Mouse (Mus musculus) monocyte, adult 2 months (primary cell): ENCODE measurements around the gene Mroh8.
"Not testable (repeated sequence)": the region's sequence is repeated elsewhere in the genome, so short reads cannot be mapped to it uniquely, and the experiment has no call there.

Experiments
- DNase-seq, 2 experiments: peaks; one replicate each; pipeline ENCODE4 v3.0.0; 2022; ENCODE audit warnings: low spot score in 2 of 2, low read depth in 1 of 2

Gene Mroh8

DNA sequence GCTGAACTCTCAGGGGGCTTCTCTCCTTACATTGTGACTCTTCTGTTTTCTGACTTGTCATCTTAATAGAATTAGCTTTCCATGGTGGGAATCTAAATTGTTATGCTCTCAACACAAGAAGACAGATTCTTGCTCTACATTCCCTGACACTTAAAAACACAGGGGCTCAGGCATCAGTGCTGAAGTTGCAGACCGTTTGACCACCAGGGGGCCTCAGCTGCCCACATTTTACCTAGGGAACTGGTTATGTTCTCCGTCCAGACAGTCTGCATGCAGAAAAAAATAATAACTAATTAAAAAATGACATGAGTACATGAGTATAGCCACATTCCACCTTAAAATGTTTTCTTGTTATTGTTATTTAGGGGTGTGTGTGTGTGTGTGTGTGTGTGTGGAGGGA lies 12.7 kb upstream of the Mroh8 start:
- DNase-seq, result peak in 1 of 2 experiments; percentile 29

DNA sequence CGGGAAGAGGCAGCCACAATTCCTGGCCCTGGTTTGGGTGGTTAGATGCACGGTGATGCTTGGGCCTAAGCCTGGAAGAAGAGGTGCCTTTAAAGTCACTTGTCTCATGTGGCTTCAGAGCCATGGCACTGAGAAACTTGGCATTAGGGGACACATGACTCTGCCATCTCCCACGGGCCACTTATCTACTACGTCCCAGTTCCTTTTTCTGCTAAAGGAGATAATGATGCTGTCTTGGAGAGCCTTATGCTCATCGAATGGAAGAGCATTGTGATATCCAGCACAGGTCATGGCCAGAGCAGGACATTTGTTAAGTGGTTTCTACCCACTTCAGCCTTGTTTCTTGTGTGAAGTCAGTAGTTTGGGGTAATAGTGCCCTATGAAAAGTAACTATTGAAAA lies 9.6 kb upstream of the Mroh8 start:
- no peak for DNase-seq

DNA sequence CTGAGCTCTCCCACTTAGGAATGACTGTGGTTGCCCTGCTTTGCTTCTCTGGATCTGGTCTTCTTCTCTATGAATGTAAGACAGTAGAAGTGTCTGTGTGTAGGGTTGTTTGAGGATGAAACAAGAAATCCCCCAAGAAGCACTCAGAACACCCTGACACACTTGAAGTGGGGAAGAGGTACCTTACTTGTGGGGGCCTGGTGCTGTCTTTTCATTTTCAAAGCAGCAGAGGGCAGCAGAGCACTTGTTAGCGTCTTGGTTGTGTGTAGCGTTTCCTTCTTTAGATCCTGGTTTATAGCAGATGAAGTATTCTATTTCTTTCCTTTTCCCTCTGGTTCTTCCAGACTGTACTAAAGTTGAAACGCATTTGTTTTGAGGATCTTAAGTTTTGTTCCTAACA lies 8.2 kb upstream of the Mroh8 start:
- no peak for DNase-seq

DNA sequence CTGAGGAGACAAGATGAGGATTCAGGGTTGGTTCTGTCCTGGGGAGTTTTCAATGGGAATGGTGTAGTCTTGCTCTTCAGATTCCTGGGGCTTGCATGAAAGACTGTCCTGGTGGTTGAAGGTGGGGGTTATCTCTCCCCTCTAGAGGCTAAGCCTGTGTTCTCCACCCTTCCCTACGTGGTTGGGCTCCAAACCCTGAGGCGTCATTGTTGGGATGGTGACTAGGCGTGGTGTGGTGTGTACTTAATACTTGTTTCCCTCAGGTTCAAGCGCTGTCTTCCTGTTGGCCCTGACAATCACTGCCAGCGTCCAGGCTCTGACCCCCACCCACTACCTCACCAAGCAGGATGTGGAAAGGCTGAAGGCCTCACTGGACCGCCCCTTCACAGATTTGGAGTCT lies 4.0 kb upstream of the Mroh8 start:
- no peak for DNase-seq

DNA sequence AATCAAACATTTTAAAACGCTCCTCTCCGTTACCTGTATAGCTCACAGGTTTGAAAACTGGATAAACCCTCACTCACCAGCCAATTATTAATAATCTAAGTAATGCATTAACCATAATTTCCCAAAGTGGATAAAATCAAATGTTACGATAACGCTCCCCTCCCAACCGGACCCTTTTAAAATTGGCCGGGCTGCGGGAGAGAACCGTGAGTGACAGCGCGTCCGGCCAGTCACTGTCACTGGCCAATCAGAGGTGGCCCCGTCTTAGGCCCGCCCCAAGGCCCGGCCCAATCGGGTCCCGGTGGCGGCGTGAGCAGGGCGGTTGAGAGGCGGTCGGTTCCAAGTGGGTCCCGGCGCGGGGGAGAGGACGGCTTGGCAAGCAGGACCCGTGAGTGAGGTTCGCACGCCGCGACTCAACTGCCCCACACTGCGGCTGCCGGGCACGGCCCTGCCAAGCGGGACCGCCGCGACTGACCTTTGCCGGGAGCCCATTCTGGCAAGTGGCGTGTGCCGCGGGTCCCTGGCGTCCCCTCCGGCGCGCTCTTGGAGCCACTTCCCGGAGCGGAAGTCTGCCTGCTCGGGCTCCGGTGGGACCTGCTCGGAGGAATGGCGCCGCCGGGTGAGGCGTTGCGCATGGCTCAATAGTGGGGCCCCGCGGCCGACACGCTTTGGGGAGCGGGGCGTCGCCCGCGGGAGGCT lies 483 bp downstream of the Mroh8 start, which contains the start of gene Rpn2:
Gene Rpn2 (plus strand): TSS at position 301 of the 699 bp plus-strand sequence.
- DNase-seq, result peak; percentile 88 to 92

DNA sequence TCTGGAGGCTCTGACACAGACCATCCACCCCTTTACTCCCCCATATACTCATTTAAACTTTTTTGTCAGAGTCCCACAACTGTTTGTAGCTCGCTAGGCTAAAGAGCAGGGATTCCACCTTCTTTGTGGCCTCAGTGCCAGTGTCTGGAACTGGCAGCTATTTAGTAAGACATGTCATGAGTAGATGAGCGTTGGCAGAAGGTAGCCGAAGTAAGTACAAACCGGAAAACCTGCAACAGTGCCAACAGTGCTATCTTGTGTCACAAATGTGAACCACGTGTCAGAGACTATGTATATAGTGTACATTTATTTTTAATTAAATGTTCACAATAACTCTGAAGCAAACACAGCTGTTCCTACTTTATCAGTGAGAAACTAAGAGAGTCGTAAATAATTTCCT lies 15.5 kb downstream of the Mroh8 start:
- no peak for DNase-seq

DNA sequence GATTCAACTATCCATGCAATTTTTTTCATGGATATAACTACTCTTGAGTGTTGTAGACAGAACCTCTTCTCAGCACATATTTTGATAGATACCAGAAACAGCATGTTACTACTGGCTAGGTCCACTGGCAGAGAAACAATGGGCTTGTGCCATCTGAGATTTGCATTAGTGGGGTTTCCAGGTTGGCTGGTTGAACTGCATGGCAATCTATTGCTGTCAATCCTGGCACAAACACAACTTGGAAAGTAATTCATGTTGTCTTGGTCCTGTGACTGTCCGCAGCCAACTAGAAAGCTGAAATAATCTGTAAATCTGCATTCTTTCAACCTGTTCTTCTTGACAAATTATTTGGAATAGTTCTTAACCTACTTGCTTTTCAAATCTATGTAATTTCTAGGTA lies 16.2 kb downstream of the Mroh8 start:
- DNase-seq, result no peak

DNA sequence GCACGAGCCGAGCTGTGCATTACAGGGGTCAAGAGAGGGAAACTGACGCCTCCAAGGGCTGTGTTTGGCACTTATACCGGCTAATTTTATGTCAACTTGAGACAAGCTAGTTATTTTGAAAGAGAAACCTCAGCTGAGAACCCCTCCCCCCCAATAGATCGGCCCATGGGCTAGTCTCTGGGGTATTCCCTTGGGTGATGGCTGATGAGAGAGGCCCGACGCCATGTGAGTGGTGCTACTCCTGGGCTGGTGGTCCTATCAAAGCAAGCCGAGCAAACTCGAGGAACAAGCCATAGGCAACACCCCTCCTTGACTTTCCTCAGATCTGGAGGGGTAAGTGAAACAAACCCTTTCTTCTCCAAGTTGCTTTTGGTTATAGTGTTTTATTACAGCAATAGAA lies 16.8 kb downstream of the Mroh8 start:
- no peak for DNase-seq

DNA sequence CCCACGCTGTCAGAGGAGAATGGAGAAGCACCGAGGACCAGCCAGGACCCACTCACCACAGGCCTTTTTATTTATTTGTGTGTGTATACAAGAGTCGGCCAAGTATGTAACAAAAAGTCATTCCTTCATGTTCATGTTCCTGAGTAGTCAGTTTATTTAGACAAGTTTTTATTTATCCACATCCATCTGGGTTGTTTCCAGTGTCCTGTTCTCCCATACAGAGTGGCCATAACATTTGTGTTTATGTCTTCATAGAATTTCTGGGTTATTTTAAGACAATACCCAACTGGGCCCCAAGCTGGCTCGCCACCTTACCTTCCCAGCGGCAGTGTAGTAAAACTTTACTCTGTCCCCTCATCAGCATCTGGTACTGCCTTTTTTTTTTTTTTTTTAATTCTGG lies 17.4 kb downstream of the Mroh8 start:
- no peak for DNase-seq

DNA sequence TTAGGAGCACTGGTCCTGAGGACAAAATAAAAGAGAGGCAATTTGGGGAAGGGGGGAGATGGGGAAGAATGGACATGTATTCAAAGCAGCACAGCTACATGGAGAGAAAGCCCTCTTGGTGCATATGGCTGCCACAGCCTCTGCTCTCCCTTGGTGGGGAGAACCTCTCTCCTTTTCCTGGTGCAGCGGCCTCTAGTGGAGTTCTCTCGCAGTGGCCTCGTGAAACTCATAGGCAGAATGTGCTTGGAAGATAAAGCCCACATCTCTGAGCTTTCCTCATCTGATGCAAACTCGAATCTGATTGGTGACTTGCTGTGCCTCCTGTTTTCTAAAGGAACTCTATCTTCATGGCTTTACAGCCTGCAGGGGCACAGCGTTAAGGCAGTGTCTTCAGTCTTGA lies 19.6 kb downstream of the Mroh8 start:
- peak in 1 of 2 experiments; percentile 23 for DNase-seq

DNA sequence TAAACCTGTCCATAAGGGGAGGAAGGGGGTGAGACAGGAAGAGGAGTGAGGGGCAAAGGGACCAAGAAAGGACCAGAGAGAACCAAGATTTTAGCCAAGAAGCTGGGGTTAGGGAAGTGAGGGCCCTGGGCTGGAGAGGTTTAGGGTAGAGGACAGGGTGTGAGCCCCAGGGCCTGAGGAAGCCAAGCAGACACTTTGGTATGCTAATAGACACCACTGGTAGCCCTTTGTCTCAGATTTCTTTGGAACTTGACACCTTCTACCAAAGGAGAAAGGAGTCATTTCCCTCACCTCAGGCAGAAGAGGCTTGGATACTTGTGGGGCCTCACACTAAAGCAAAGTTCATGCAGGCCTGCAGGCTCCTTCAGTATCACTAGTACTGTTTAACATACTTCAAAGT lies 31.2 kb downstream of the Mroh8 start:
- no peak for DNase-seq

DNA sequence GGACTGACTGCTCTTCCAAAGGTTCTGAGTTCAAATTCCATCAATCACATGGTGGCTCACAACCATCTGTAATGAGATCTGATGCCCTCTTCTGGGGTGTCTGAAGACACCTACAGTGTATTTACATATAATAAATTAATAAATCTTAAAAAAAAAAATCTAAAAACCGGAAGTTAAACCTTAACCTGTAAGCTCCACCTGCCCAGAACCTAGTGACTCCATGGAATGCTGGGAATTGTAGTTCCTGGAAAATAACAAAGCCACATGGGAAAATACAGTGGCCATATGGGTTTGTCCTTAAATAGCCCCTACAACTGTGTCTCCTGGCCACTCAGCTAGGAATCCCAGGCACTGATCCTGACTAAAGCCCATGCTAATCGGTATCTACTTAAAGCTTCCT lies 33.7 kb downstream of the Mroh8 start:
- DNase-seq, result no peak

DNA sequence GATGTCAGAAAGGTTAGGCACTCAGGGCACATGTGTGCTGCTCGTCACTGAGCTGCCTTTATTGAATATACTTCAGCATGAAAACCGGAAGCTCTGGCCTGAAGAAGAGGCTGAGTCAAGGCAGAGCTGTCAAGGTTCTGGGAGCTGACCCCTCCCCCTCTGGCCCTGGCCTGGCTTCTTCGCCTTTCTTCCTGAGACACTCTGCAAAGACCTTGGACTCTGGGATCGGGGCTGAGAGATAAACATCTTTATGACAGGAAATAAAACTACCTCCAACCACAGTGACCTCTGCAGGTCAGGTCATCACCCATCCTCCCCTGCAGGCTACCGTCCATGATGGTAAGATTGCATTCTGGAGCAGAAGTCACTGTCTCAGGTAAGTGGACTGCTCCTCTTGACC lies 34.3 kb downstream of the Mroh8 start:
- DNase-seq, result no peak

DNA sequence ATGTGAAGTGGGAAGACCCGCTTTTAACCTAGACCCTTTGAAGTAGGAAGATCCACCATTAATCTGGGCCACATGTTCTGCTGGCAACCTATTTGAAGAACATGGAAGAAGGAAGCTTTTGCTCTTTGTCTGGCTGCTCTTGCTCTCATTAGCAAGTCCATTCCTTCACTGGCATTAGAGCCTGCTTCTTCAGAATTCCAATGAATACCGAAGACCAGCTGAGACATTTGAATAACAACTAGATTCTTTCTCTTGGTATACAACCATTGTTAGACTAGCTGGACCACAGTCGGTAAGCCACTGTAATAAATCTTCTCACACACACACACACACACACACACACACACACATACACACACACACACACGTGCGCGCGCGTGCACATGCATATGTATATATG lies 43.4 kb downstream of the Mroh8 start:
- DNase-seq, result no peak

DNA sequence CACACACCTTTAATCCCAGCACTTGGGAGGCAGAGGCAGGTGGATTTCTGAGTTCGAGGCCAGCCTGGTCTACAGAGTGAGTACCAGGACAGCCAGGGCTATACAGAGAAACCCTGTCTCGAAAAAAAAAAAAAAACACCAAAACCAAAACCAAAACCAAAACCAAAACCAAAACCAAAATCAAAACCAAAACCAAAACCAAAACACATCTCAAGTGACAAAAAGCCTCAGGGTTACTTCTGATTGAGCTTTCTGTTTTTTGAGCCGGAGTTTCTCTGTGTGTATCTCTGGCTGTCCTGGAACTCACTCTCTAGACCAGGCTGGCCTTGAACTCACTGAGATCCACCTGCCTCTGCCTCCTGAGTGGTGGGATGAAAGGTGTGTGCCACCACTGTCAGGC lies 57.4 kb downstream of the Mroh8 start:
- not testable (repeated sequence) for DNase-seq

DNA sequence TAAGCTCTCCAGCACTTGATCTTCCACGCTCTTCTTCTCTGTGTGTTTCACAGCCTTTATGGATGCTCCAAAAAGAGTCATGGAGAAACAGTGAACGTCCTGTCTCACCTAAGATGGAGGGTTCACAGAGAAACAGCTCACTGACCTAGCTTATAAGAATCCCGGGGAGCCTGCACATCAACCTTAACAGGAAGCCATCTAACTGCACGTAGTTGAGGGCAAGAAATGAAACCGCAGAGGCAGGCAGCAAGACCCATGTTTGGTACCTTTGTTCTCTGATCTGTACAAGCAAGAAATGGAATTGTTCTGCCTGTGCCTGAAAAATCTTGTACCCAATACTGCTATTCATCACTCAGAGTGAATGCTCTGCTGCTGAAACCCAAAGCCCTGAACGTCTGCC lies 59.2 kb downstream of the Mroh8 start:
- DNase-seq, result no peak

DNA sequence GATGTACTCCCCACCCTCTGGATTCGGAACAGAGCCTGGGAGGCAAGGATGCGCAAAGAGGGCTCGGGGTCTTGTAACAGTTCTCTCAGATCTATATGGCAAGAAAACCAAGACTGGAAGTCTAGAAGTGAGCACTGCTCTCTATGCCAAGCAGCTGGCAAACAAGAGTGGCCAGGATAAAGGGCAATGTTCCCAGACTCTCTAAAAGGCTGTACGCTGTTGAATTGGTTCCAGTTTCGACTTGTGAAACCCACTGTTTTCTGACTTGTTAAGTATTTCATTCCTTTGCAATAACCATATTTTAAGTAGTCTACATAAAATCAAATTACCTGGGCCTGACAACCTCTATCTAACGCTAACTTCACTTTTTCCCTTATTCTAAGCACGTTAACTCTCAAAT lies 67.6 kb downstream of the Mroh8 start:
- DNase-seq, result no peak

DNA sequence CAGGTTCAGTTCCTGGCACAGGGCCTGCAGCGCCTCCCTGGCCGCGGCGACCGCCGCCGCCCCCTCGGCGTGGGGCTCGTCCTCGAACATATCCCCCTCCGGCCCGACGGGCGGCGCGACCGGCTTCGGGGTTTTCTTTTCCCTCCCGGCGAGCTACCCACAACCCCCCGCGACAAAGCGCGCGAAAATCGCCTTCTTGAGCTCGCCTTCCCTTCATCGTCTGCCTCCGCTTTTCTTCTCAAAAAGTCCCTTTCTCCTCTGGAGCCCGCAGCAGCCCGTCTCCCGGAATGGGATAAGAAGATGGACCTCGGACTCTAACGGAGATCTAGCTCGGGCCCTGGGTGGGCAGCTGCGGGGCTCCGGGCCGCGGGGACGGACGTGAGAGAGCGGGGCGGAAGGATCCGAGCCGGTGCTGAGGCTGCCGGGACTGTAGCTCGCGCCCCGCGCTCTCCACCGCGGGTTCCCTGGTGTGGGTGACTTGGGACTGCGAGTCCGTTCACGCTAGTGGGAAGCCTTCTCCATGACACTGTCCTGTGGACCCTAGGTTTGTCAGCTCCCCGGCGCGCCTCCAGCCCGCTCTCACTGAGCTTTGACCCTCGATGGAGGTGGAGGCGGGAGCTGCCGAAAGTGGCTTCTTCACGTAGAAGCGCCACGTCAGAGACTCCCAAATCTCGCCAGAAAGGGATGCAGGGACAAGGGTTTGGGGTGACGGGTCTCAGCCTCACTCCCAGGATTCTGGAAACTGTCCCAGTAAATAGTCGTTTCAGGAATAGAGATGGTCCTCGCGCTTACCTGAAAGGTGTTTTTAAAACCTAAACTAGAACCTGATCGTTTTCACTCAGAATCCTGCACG lies 74.8 kb downstream of the Mroh8 start, which contains the start of gene Rbl1:
Gene Rbl1 (minus strand): TSS at position 169 of the 853 bp plus-strand sequence.
- DNase-seq, result peak; percentile 68 to 74

DNA sequence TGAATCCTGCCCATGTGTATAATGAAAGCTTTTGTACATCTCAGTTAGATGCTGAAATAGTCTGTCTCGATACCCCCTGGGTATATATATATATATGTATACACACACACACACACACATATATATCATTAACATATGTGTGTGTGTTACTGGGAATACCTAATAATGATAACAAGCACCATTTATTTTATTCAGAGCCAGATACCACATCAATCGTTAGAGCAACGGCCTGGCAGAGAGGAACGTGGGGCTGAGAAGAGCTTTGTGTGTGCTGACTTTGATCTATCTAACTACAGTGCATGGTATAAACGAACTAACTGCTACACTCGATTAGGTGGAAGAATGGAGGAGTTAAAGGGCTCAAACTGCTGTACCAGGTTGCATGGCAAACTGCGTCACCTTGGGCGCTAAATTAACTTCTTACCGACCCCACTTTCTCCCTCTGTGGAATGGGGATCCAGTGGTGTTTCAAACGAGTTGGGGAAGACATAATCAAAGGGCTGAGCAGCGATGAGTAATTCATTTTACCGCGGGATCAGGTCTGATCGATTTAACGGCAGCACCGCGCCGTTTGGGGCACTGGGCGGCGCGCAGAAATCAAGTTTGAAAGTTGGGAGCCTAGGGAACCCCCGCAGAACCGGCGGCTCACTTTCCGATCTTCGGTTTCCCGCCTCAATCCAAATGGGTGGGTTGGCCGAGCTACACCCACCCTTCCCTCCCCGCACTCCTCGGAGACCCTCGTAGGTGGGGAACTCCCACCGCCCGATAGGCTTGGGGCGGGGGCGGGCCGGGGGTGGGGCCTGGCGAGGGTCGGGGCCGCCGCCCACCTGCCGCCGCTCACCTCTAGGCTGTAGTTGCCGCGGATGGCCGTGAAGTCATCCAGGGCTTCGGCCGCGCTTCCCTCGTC lies 75.6 kb downstream of the Mroh8 start:
- no peak for DNase-seq

DNA sequence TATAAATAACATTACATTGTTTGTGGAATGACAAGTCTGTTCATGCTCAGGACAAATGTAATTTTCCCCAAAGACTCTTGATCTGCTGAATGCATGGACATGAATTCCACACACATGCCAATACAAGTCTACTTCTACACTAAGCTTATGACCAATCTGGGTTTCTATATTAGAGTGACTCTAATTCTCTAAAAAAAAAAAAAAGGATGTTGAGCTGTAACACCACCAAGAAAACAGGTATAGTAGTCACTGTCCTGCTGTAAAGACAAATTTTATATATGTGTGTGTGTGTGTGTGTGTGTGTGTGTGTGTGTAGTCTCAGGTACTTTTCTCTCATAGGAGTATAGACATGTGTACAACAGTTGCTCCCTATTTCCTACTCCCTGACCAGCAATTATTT lies 76.3 kb downstream of the Mroh8 start:
- DNase-seq, result no peak

DNA sequence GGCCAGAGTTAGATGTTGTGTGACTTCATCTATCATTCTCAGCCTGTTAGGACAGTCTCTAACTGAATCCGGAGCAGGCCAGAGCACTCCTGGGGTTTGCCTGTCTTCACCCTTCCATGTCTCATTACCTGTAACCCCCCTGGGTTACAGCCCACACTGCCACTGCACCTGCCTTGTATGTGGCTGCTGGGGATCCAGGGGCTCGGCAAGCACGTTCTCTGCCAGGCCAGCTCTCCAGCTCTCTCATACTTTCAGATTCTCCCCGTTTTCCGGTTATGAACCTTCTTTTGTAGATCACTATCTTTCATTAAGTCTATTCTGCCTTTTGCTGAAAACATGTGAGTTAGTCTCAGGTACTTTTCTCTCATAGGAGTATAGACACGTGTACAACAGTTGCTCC lies 77.0 kb downstream of the Mroh8 start:
- DNase-seq, result no peak
